Mouse (Mus musculus): ENCODE measurements around the gene Arid5b. TPM values are rescaled to one million over a fixed set of nuclear protein-coding genes. Genes with fewer than 3 reads are reported as not detected.

The Arid5b gene
- polyA plus RNA-seq, 1 experiment from 2014 or later, result 21.5 TPM

- Histone ChIP-seq H3K36me3 (peaks cover 24% of the 10 kb centered on the region), H3K27me3 (no peaks in the 10 kb centered on the region), H3K9me3 (no peaks in the 10 kb centered on the region), H3K4me2 (no peak overlapping the region), H3K4me3 (no peak overlapping the region), H3K27ac (replicated peaks) (no peak overlapping the region), H3K4me1 (replicated peaks) (0 out of 2 replicates have a peak, but pooled peaks cover 8% of the 10 kb centered on the region), H3K9ac (no peak overlapping the region)
- 87% methylated on average over 13 of the region's 13 CpGs for WGBS
- no peak for ATAC-seq (ENCODE audit: low read depth)
Observed at GRCm38 (mm10) chr10:68240804-68241485, 37.6 kb downstream of the Arid5b start.

- no peak overlapping the region for H3K4me2 ChIP-seq
- H3K27me3 ChIP-seq, result no peaks in the 10 kb centered on the region
- H3K9me3 ChIP-seq, result no peaks in the 10 kb centered on the region
- no peak overlapping the region for H3K9ac ChIP-seq
- no peak overlapping the region for H3K4me3 ChIP-seq
- H3K36me3 ChIP-seq, result peaks cover 24% of the 10 kb centered on the region
- H3K27ac ChIP-seq (replicated peaks), result no peak overlapping the region
- 73% methylated on average over 3 of the region's 3 CpGs for WGBS
- 0 out of 2 replicates have a peak, but pooled peaks cover 8% of the 10 kb centered on the region for H3K4me1 ChIP-seq (replicated peaks)
- ATAC-seq (ENCODE audit: low read depth), result no peak
Observed at GRCm38 (mm10) chr10:68240094-68240803, 38.3 kb downstream of the Arid5b start.

- Histone ChIP-seq H3K36me3 (peaks cover 24% of the 10 kb centered on the region), H3K9me3 (no peaks in the 10 kb centered on the region), H3K4me3 (no peak overlapping the region), H3K27ac (replicated peaks) (no peak overlapping the region), H3K4me1 (replicated peaks) (0 out of 2 replicates have a peak, but pooled peaks cover 8% of the 10 kb centered on the region), H3K27me3 (no peaks in the 10 kb centered on the region), H3K9ac (no peak overlapping the region), H3K4me2 (no peak overlapping the region)
- no peak for ATAC-seq (ENCODE audit: low read depth)
- WGBS, result 64% methylated on average over 7 of the region's 7 CpGs
Observed at GRCm38 (mm10) chr10:68239426-68240070, 39.0 kb downstream of the Arid5b start.

- ATAC-seq (ENCODE audit: low read depth), result no peak
- no peak overlapping the region for H3K4me3 ChIP-seq
- peaks cover 31% of the 10 kb centered on the region for H3K36me3 ChIP-seq
- H3K9ac ChIP-seq, result no peak overlapping the region
- no peaks in the 10 kb centered on the region for H3K9me3 ChIP-seq
- no peaks in the 10 kb centered on the region for H3K27me3 ChIP-seq
- 0 out of 2 replicates have a peak, but pooled peaks cover 8% of the 10 kb centered on the region for H3K4me1 ChIP-seq (replicated peaks)
- no peak overlapping the region for H3K27ac ChIP-seq (replicated peaks)
- no peak overlapping the region for H3K4me2 ChIP-seq
- WGBS, result 51% methylated on average over 5 of the region's 5 CpGs
Observed at GRCm38 (mm10) chr10:68238707-68239425, 39.7 kb downstream of the Arid5b start.

- Histone ChIP-seq H3K9ac (no peak overlapping the region), H3K4me3 (no peak overlapping the region), H3K4me2 (no peak overlapping the region), H3K9me3 (no peaks in the 10 kb centered on the region), H3K27me3 (no peaks in the 10 kb centered on the region), H3K36me3 (peaks cover 34% of the 10 kb centered on the region), H3K4me1 (replicated peaks) (0 out of 2 replicates have a peak, but pooled peaks cover 8% of the 10 kb centered on the region), H3K27ac (replicated peaks) (no peak overlapping the region)
- 49% methylated on average over 3 of the region's 3 CpGs for WGBS
- ATAC-seq (ENCODE audit: low read depth), result no peak
Observed at GRCm38 (mm10) chr10:68238182-68238581, 40.4 kb downstream of the Arid5b start.

- H3K4me3 ChIP-seq, result no peak overlapping the region
- H3K9me3 ChIP-seq, result no peaks in the 10 kb centered on the region
- no peak for ATAC-seq (ENCODE audit: low read depth)
- 90% methylated on average over 14 of the region's 14 CpGs for WGBS
- no peak overlapping the region for H3K4me2 ChIP-seq
- no peak overlapping the region for H3K9ac ChIP-seq
- H3K27ac ChIP-seq (replicated peaks), result no peak overlapping the region
- no peaks in the 10 kb centered on the region for H3K27me3 ChIP-seq
- H3K4me1 ChIP-seq (replicated peaks), result 0 out of 2 replicates have a peak, but pooled peaks cover 8% of the 10 kb centered on the region
- peaks cover 28% of the 10 kb centered on the region for H3K36me3 ChIP-seq
Observed at GRCm38 (mm10) chr10:68236956-68237455, 41.5 kb downstream of the Arid5b start.

GRCm38 (mm10) chr10:68231385-68232182 is 47.0 kb downstream of the Arid5b start:
- Histone ChIP-seq H3K9ac (no peak overlapping the region), H3K9me3 (no peaks in the 10 kb centered on the region), H3K4me3 (no peak overlapping the region), H3K36me3 (peaks cover 16% of the 10 kb centered on the region; the same call in 1 of the 2 replicates), H3K27me3 (no peaks in the 10 kb centered on the region), H3K27ac (replicated peaks) (no peak overlapping the region), H3K4me1 (replicated peaks) (no peaks in the 10 kb centered on the region), H3K4me2 (no peak overlapping the region)
- no peak for ATAC-seq (ENCODE audit: low read depth)
- 63% methylated on average over 18 of the region's 18 CpGs for WGBS

GRCm38 (mm10) chr10:68230653-68231384 is 47.7 kb downstream of the Arid5b start:
- Histone ChIP-seq H3K4me2 (no peak overlapping the region), H3K27me3 (no peaks in the 10 kb centered on the region), H3K4me1 (replicated peaks) (no peaks in the 10 kb centered on the region), H3K4me3 (no peak overlapping the region), H3K27ac (replicated peaks) (no peak overlapping the region), H3K36me3 (peaks cover 16% of the 10 kb centered on the region; the same call in 1 of the 2 replicates), H3K9ac (no peak overlapping the region), H3K9me3 (no peaks in the 10 kb centered on the region)
- no peak for ATAC-seq (ENCODE audit: low read depth)
- 59% methylated on average over 13 of the region's 13 CpGs for WGBS

- Histone ChIP-seq H3K4me2 (no peak overlapping the region), H3K4me3 (no peak overlapping the region), H3K27me3 (no peaks in the 10 kb centered on the region), H3K9me3 (no peaks in the 10 kb centered on the region), H3K9ac (no peak overlapping the region), H3K27ac (replicated peaks) (no peak overlapping the region), H3K36me3 (peaks cover 16% of the 10 kb centered on the region; the same call in 1 of the 2 replicates), H3K4me1 (replicated peaks) (no peaks in the 10 kb centered on the region)
- no peak for ATAC-seq (ENCODE audit: low read depth)
- 65% methylated on average over 22 of the region's 22 CpGs for WGBS
Observed at GRCm38 (mm10) chr10:68229640-68230565, 48.6 kb downstream of the Arid5b start.

- H3K27ac ChIP-seq (replicated peaks), result no peak overlapping the region
- H3K36me3 ChIP-seq, result peaks cover 16% of the 10 kb centered on the region
- H3K27me3 ChIP-seq, result no peaks in the 10 kb centered on the region
- no peak overlapping the region for H3K4me2 ChIP-seq
- no peaks in the 10 kb centered on the region; the same call in 1 of the 2 replicates for H3K4me1 ChIP-seq (replicated peaks)
- H3K9ac ChIP-seq, result no peak overlapping the region
- H3K9me3 ChIP-seq, result no peaks in the 10 kb centered on the region
- no peak for ATAC-seq (ENCODE audit: low read depth)
- H3K4me3 ChIP-seq, result no peak overlapping the region
- 87% methylated on average over 2 of the region's 2 CpGs for WGBS
Observed at GRCm38 (mm10) chr10:68222676-68223075, 55.9 kb downstream of the Arid5b start.

Measured in neural tube, embryonic 13.5 days (tissue).